Mouse (Mus musculus): ENCODE data around the gene Vmn1r202. TPM values are rescaled to one million over a fixed set of nuclear protein-coding genes. Genes with fewer than 3 reads are reported as not detected.
"Not testable (repeated sequence)": the region's sequence is repeated elsewhere in the genome, so short reads cannot be mapped to it uniquely, and the experiment has no call there.

Gene Vmn1r202
- polyA plus RNA-seq (2011; ENCODE audit: insufficient read depth, insufficient read length, low replicate concordance, missing spikeins), result not detected in 2 replicates

GRCm38 (mm10) chr13:22505281-22505680 lies at the start of gene Vmn1r202:
Vmn1r202 (minus strand) TSS chr13:22505381.
- no peak within 1 kb of the TSS for H3K27ac ChIP-seq (ENCODE audit: control insufficient read depth, insufficient read depth, low read depth, low read length, poor library complexity)
- TF ChIP-seq CTCF (IDR thresholded peaks at IDR 0.05; ENCODE audit: control insufficient read depth, insufficient read depth, low read length) (no peak), POLR2A (IDR thresholded peaks at IDR 0.05; ENCODE audit: borderline replicate concordance, control insufficient read depth, low read depth, low read length) (no peak)
- no peaks in the 10 kb centered on the region for H3K4me1 ChIP-seq (ENCODE audit: control insufficient read depth, insufficient read depth, low read length)
- H3K4me3 ChIP-seq (replicated peaks; ENCODE audit: control insufficient read depth, low read depth, low read length), result no peak within 1 kb of the TSS

GRCm38 (mm10) chr13:22552898-22553297 lies 47.7 kb upstream of the Vmn1r202 start, which contains the start of gene Vmn1r204:
Vmn1r204 (plus strand) TSS chr13:22553198.
- WGBS, result 40% methylated on average over 1 of the region's 1 CpGs

GRCm38 (mm10) chr13:22517814-22518213 lies 12.6 kb upstream of the Vmn1r202 start, which contains the start of gene Vmn1r203:
Vmn1r203 (plus strand) TSS chr13:22518114.
- no peak for TF ChIP-seq POLR2A (IDR thresholded peaks at IDR 0.05; ENCODE audit: borderline replicate concordance, control insufficient read depth, low read depth, low read length)
- no peak for TF ChIP-seq CTCF (IDR thresholded peaks at IDR 0.05; ENCODE audit: control insufficient read depth, insufficient read depth, low read length)
- Histone ChIP-seq H3K4me3 (replicated peaks; ENCODE audit: control insufficient read depth, low read depth, low read length) (no peak within 1 kb of the TSS), H3K4me1 (ENCODE audit: control insufficient read depth, insufficient read depth, low read length) (no peaks in the 10 kb centered on the region), H3K27ac (ENCODE audit: control insufficient read depth, insufficient read depth, low read depth, low read length, poor library complexity) (no peak within 1 kb of the TSS)

More at GRCm38 (mm10) chr13:22552898-22553297, 47.7 kb upstream of the Vmn1r202 start, which contains the start of gene Vmn1r204:
- H3K27ac ChIP-seq (ENCODE audit: control insufficient read depth, insufficient read depth, low read depth, low read length, poor library complexity); H3K4me1 ChIP-seq (ENCODE audit: control insufficient read depth, insufficient read depth, low read length); H3K4me3 ChIP-seq (replicated peaks; ENCODE audit: control insufficient read depth, low read depth, low read length): not testable (repeated sequence)

GRCm38 (mm10) chr13:22502431-22502830 lies 2.8 kb downstream of the Vmn1r202 start:
- Histone ChIP-seq H3K27ac (ENCODE audit: control insufficient read depth, insufficient read depth, low read depth, low read length, poor library complexity) (no peak overlapping the region), H3K4me3 (replicated peaks; ENCODE audit: control insufficient read depth, low read depth, low read length) (no peak overlapping the region), H3K4me1 (ENCODE audit: control insufficient read depth, insufficient read depth, low read length) (no peaks in the 10 kb centered on the region)
- TF ChIP-seq POLR2A (IDR thresholded peaks at IDR 0.05; ENCODE audit: borderline replicate concordance, control insufficient read depth, low read depth, low read length) (no peak), CTCF (IDR thresholded peaks at IDR 0.05; ENCODE audit: control insufficient read depth, insufficient read depth, low read length) (no peak)
- WGBS, result 61% methylated on average over 3 of the region's 3 CpGs

GRCm38 (mm10) chr13:22471623-22472022 lies 33.6 kb downstream of the Vmn1r202 start, which contains the start of gene Vmn1r201:
Vmn1r201 (plus strand) TSS chr13:22471923.
- H3K4me3 ChIP-seq (replicated peaks; ENCODE audit: control insufficient read depth, low read depth, low read length), result no peak within 1 kb of the TSS
- 33% methylated on average over 1 of the region's 1 CpGs for WGBS
- H3K4me1 ChIP-seq (ENCODE audit: control insufficient read depth, insufficient read depth, low read length), result no peaks in the 10 kb centered on the region
- H3K27ac ChIP-seq (ENCODE audit: control insufficient read depth, insufficient read depth, low read depth, low read length, poor library complexity), result no peak within 1 kb of the TSS
- TF ChIP-seq CTCF (IDR thresholded peaks at IDR 0.05; ENCODE audit: control insufficient read depth, insufficient read depth, low read length), result no peak
- TF ChIP-seq POLR2A (IDR thresholded peaks at IDR 0.05; ENCODE audit: borderline replicate concordance, control insufficient read depth, low read depth, low read length), result no peak

GRCm38 (mm10) chr13:22455145-22455544 lies 50.0 kb downstream of the Vmn1r202 start:
- TF ChIP-seq POLR2A (IDR thresholded peaks at IDR 0.05; ENCODE audit: borderline replicate concordance, control insufficient read depth, low read depth, low read length), result no peak
- TF ChIP-seq CTCF (IDR thresholded peaks at IDR 0.05; ENCODE audit: control insufficient read depth, insufficient read depth, low read length), result no peak
- Histone ChIP-seq H3K4me1 (ENCODE audit: control insufficient read depth, insufficient read depth, low read length) (no peaks in the 10 kb centered on the region), H3K4me3 (replicated peaks; ENCODE audit: control insufficient read depth, low read depth, low read length) (no peak overlapping the region), H3K27ac (ENCODE audit: control insufficient read depth, insufficient read depth, low read depth, low read length, poor library complexity) (no peak overlapping the region)

Other genes starting within 250 kb of the Vmn1r202 start
- not detected in 2 replicates for gene Vmn1r195, start 234.9 kb downstream of the Vmn1r202 start, polyA plus RNA-seq (2011; ENCODE audit: insufficient read depth, insufficient read length, low replicate concordance, missing spikeins)
- gene Vmn1r196, start 215.5 kb downstream of the Vmn1r202 start, polyA plus RNA-seq (2011; ENCODE audit: insufficient read depth, insufficient read length, low replicate concordance, missing spikeins), result not detected in 2 replicates
- not detected in 2 replicates for gene Vmn1r197, start 180.8 kb downstream of the Vmn1r202 start, polyA plus RNA-seq (2011; ENCODE audit: insufficient read depth, insufficient read length, low replicate concordance, missing spikeins)
- not detected in 2 replicates for gene Vmn1r198, start 155.0 kb downstream of the Vmn1r202 start, polyA plus RNA-seq (2011; ENCODE audit: insufficient read depth, insufficient read length, low replicate concordance, missing spikeins)
- not detected in 2 replicates for gene Vmn1r199, start 125.6 kb downstream of the Vmn1r202 start, polyA plus RNA-seq (2011; ENCODE audit: insufficient read depth, insufficient read length, low replicate concordance, missing spikeins)
- not detected in 2 replicates for gene Vmn1r200, start 115.0 kb downstream of the Vmn1r202 start, polyA plus RNA-seq (2011; ENCODE audit: insufficient read depth, insufficient read length, low replicate concordance, missing spikeins)
- gene Vmn1r201, start 33.5 kb downstream of the Vmn1r202 start, polyA plus RNA-seq (2011; ENCODE audit: insufficient read depth, insufficient read length, low replicate concordance, missing spikeins), result not detected in 2 replicates
- gene Vmn1r203, start 12.7 kb upstream of the Vmn1r202 start, polyA plus RNA-seq (2011; ENCODE audit: insufficient read depth, insufficient read length, low replicate concordance, missing spikeins), result 0.47 TPM in 1 of 2 replicates, not detected in the other
- not detected in 2 replicates for gene Vmn1r204, start 47.8 kb upstream of the Vmn1r202 start, polyA plus RNA-seq (2011; ENCODE audit: insufficient read depth, insufficient read length, low replicate concordance, missing spikeins)
- gene Vmn1r205, start 87.6 kb upstream of the Vmn1r202 start, polyA plus RNA-seq (2011; ENCODE audit: insufficient read depth, insufficient read length, low replicate concordance, missing spikeins), result not detected in 2 replicates
- not detected in 2 replicates for gene Vmn1r206, start 118.9 kb upstream of the Vmn1r202 start, polyA plus RNA-seq (2011; ENCODE audit: insufficient read depth, insufficient read length, low replicate concordance, missing spikeins)
- gene Vmn1r207-ps, start 224.2 kb upstream of the Vmn1r202 start, polyA plus RNA-seq (2011; ENCODE audit: insufficient read depth, insufficient read length, low replicate concordance, missing spikeins), result not detected in 2 replicates